Mouse (Mus musculus) c-Kit-negative CD71-positive TER-119-positive erythroid progenitor cells, embryonic 14.5 days (primary cell): ENCODE data around the gene Aamdc.

Source experiments
- DNase-seq: peaks from one replicate; pipeline ENCODE4 v3.0.0-alpha.2; 2013; ENCODE audit warnings: low read depth, low spot score

Aamdc gene

DNA sequence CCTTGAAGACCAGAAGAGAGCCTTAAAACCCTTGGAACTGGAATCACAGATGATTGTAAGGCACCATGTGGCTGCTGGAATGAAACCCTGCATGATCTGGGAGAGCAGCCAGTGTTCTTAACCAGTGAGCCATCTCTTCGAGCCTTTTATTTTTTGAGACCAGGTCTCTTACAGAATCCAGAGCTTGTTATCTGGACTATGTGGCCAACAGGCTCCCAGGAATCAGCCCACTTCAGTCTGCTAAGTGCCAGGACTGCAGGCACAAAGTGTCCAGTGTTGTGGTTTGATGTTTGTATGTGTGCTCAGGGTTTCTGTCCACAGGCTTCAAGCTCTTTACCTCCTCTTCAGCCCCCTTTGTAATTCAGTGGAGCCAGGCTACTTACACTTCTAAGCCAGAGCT is 64.5 kb downstream of the Aamdc start:
- no peak for DNase-seq

DNA sequence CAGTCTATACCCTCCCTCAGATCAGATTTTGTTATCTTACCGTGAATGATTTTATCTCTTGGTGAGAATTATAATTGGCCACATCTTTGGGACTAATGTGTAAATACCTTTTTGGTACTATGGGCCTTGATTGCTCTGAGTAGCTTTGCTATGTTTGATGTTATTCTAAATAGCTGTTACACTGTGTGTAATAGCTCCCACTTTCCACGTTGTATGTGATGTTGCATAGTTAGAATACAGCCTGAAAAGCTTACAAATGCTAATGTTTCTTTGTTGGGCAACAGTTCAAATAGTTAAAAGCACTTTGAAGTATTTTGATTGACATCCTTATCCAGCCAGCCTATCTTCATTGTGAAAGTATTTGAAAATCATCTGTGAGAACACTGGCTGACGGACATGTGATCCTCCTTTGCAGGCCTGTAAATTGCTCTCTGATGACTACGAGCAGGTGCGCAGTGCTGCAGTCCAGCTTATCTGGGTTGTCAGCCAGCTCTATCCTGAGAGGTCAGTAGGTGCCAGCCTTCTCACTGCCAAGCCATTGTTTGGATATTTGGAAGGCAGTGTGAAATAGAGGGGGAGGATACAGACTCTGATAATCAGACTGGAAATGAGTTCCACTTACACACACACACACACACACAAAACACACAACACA is 78.6 kb downstream of the Aamdc start:
- no peak for DNase-seq
